Mouse (Mus musculus) cerebellum, adult 9-10 months (tissue): ENCODE measurements around the gene Kif18b.

Experiments
- DNase-seq: peaks from one replicate; pipeline ENCODE4 v3.0.0; 2022

Gene Kif18b

GRCm38 (mm10) chr11:102879558-102879957, 45.4 kb downstream of the Kif18b start:
- DNase-seq: no peak

GRCm38 (mm10) chr11:102874801-102875334, 50.1 kb downstream of the Kif18b start:
- DNase-seq: peak; percentile 85

- DNase-seq: peak; percentile 74
Measured at GRCm38 (mm10) chr11:102864272-102864671, 60.7 kb downstream of the Kif18b start.

- no peak for DNase-seq
Measured at GRCm38 (mm10) chr11:102859933-102860332, 65.0 kb downstream of the Kif18b start.

GRCm38 (mm10) chr11:102858951-102859350, 66.0 kb downstream of the Kif18b start:
- DNase-seq: no peak

GRCm38 (mm10) chr11:102855941-102856340, 69.0 kb downstream of the Kif18b start:
- no peak for DNase-seq
